Mouse (Mus musculus) lung, postnatal 14 days (tissue): ENCODE data around the gene Pknox1.

Experiments
- DNase-seq: peaks from one replicate; pipeline ENCODE4 v3.0.0; 2021

Pknox1 gene

GRCm38 (mm10) chr17:31556253-31556652 lies 8.3 kb upstream of the Pknox1 start:
- DNase-seq: no peak

GRCm38 (mm10) chr17:31557124-31557880 lies 7.2 kb upstream of the Pknox1 start:
- DNase-seq: peak; percentile 46

DNA sequence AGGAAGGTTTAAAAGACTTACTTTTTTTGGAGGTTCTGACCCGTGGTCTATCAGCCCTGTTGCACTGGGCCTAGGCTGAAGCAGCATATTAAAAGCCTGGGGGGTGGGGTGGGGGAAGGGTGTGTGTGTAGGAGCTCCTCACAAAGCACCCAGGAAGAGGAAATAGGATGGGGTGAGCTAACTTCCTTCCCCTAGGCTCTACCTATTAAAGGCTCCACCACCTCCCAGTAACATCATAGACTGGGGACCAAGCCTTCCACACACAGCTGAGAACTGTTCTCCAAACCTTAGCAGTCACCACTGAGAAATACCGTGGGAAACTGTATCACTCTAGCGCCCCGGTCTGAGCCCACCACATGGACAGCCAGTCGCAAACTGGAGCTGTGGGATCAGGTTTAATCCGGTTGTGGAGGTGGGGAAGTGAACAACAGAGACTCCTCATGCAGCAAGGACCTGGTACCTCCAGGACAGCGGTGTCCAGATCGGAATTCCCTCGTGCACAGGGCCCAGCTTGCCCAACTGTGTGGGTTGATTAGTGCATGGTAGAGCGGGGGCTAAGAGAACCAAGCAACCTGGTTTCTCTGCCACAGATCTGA lies 6.5 kb upstream of the Pknox1 start:
- DNase-seq: no peak

DNA sequence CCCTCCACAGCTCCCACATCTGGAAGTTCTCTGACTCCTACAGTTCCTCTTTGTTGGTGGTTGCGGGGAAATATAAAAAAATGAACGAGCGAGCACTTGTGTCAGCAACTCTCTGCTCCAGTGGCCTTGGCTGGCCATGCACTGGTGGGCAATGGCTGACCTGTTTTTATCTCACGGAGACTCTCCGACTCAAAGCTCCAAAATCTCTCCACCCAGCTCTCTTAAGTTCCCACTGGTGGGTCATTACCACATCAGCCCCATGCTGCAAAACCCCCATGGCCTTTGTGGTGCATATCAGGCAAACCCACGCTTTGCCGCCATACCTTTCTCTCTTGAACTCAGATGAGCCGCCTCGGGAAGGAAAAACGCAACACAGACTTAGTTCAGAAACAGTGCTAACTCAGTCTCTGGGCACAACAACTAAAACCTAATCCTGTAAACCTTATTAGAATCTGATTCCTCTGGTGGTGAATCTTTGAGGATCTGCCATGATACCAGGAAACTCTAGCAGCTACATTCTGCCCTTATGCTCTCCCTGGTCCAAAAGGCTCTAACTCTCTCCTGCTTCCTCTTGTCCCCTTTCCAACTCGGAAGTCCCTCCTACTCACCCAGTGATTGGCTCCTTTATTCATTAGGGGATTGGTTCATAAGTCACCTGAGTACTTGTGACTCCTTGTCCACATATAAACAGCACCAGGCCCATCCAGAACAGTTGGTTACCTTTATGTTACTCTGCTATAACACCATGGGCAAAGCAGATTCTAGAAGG lies 5.3 kb upstream of the Pknox1 start:
- DNase-seq: no peak

GRCm38 (mm10) chr17:31563632-31564014 lies 911 bp upstream of the Pknox1 start:
- peak; percentile 40 for DNase-seq

GRCm38 (mm10) chr17:31564858-31565140 lies 265 bp downstream of the Pknox1 start:
- no peak for DNase-seq

DNA sequence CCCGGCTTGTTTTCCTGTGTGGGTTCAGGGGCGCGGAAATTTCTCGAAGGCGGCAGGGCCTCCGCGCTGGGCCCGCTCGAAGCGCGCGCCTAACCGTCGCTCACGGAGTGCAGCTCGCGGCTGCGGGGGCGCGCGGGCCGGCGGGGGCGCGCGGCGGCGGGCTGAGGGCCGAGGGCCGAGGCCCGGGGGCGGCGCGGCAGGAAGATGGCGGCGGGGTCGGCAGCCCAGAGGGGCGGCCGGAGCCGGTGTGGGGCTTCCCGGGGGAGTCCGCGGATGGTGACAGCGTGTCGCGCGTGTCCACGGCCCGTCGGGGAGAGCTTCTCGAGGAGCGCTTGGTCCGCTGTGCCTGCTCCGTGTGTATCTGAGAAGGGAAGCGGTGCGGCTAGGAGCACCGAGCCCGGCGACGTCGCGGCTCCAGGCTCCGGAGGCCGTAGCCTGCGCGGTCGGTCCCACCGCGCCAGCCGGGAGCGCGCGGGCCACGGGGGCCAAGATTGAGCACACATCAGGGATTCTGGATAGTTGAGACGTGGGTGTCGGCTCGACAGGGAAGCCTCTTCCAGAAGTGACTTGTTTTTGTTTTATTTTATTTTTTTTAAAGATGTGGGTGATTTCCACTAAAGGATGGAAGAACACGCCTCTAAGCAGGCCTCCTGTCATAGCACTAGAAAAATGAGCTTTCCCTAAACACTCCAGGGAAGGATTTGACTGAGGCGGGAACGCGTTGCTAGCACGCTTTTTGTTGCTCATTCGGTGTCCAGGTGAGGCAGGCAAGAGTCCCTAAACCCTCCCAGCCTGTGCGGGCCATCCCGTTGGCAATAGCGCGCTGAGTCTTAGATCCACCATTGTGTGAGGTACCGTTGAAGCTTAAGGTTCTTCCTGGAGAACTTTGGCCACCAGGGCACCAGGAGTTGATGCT lies 865 bp downstream of the Pknox1 start:
- peak; percentile 68 for DNase-seq

DNA sequence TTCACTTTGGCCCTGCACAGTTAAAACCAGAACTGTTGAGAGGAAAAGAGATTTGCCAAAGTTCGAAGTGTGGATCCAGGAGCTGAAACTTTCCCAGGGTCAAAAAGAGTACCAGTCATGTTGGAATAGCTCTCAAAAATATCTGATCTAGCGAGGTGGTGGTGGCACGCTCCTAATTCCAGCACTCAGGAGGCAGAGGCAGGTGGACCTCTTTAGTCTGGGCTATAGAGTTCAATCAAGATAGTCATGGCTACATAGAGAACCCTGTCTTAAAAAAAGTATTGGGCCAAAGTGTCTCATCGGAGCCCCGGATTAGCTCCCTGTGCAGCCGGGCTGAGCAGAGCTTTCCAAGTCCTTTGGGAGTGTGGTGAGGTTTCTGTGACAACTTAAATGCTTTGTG lies 1.7 kb downstream of the Pknox1 start:
- no peak for DNase-seq

DNA sequence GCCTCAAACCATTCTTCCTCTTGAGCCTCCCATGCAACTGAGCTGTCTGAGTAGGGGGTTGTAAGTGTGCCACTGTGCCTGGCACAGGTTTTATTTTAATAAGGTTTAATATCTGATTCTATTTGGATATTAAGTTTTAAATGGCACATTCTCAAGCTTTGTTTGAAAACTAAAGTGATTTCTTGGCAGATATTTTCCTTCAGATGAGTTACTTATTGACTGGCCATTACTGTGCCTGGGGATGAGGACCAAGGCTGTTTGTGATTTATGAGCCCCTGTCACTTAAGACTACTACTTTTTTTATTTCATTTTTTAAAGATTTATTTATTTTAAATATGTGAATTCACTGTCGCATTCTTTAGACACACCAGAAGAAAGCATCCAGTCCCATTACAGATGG lies 5.2 kb downstream of the Pknox1 start:
- no peak for DNase-seq

DNA sequence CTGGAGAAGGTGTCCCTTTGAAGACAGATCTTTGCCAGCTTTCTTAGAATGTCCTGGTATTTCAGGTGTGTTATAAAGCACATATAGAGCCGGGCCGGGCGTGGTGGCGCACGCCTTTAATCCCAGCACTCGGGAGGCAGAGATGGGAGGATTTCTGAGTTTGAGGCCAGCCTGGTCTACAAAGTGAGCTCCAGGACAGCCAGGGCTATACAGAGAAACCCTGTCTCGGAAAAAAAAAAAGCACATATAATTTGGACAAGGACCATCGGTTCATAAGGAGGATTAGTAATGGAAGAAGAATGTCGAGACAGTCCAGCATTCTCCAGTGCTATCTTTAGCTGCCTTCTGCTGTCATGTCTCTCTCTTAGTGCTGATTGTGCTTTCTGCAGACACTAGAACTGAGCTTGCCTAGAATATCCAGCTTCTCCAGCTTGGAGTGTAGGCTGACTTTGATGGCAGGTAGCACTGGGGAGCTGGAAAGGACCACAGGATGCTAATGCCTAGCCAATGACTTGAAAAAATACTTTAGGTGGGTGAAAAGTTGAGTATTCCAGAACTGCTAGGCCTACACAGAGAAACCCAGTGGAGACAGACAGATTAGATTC lies 5.9 kb downstream of the Pknox1 start:
- DNase-seq: no peak

DNA sequence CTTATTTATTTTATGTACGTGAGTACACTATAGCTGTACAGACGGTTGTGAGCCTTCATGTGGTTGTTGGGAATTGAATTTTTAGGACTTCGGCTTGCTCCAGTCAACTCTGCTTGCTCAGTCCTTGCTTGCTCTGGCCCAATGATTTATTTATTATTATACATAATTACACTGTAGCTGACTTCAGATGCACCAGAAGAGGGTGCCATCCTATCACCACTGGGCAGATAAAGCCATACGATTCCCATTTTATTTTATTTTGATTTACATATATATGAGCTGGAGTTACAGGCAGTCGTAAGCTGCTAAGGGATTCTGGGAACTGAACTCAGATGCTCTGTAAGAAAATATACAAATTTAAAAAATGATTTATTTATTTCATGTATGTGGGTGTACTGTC lies 7.2 kb downstream of the Pknox1 start:
- no peak for DNase-seq

GRCm38 (mm10) chr17:31574662-31575061 lies 10.1 kb downstream of the Pknox1 start:
- DNase-seq: no peak

GRCm38 (mm10) chr17:31576394-31577175 lies 12.1 kb downstream of the Pknox1 start:
- DNase-seq: no peak

DNA sequence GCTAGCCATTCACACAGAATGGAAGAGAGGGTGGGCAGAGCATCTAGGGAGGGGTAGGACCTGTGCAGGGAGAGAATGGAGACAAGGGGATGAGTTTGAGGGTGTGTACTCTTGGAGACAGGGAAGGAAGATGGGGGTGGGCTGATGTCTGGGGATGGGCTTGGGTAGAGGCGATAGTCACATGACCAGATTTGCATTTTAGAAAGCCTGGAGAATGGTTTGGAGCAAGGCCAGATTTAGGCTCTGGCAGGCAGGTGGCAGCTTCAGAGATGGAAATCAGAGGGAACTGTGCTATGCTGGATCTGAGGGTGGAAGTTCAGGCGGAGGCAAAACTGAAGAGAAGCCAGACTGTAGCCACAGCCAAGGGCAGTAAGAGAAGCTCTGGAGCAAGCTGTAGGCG lies 15.8 kb downstream of the Pknox1 start:
- DNase-seq: no peak

- no peak for DNase-seq
These were observed 18.7 kb downstream of the Pknox1 start for GRCm38 (mm10) chr17:31583185-31583584.

DNA sequence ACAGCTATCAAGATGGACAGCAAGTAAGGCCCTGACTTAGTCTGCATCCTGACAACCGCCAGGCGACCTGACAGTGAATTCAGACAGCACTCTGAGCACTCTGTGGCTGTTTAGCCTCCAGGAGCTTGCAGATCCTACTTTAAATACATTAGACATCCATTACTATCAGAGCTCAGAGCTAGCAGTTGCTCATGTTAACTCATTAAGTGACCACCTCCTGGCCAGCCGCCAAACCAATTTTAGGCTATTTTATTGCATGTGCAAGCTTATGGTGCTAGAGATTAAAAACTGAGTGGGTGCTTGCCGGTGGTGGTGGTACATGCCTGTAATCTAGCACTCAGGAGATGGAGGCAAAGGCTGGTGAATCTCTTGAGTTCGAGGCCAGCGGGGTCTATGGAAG lies 19.2 kb downstream of the Pknox1 start:
- no peak for DNase-seq

- no peak for DNase-seq
These were observed 23.6 kb downstream of the Pknox1 start for GRCm38 (mm10) chr17:31588115-31588514.

DNA sequence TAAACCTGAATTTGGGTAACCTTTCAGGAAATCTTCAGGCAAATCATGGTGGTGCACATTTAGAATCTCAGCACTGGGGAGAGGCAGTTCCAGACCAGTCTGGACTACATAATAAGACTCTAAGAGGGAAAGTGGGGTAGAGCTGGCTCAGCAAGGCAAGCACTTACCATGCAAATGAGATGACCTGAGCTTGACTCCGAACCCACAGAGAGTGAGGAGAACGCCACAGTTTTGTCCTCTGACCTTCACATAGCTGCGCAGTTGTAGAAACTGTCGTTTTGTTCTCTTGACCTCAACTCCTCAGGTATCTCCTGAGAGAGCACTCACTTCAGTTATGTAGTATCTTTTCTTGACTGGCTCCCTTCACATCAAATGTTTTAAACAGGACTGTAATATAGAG lies 24.2 kb downstream of the Pknox1 start:
- no peak for DNase-seq

GRCm38 (mm10) chr17:31590846-31591245 lies 26.3 kb downstream of the Pknox1 start:
- DNase-seq: no peak

DNA sequence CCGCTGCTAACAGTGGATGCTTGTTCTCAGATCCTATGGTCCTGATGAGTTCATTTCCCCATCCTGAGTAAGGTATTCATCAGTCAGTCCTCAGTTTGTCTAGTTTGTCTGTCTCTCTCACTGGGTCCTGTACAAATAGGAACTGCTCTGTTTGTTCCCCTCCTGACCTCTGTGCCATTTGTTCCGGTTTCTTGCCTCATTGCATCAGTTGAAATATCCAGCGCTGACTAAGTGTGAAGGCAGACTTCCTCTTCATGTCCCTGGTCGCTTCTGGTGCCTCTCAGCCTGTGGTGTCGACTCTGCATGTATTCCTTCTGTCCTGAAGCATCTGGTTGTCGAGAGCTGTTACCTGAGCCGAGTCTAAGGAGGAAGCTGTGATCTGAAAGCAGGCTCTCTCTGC lies 30.1 kb downstream of the Pknox1 start:
- DNase-seq: no peak

GRCm38 (mm10) chr17:31595077-31595476 lies 30.5 kb downstream of the Pknox1 start:
- DNase-seq: no peak

- DNase-seq: no peak
These were observed 33.4 kb downstream of the Pknox1 start for GRCm38 (mm10) chr17:31597957-31598356.
